Mouse (Mus musculus) midbrain, embryonic 14.5 days (tissue): ENCODE data around the gene Gpsm2. TPM values are rescaled to one million over a fixed set of nuclear protein-coding genes. Genes with fewer than 3 reads are reported as not detected.

Experiments used
- ATAC-seq: fragments of 200-750 bp; cut with Nextera tagmentation; 2 replicates; pipeline ENCODE4 v1.8.0; 2017; ENCODE audit warnings: moderate number of reproducible peaks, moderate library complexity; ENCODE audit not compliant: low FRiP score, low TSS enrichment
- DNase-seq: peaks from one replicate; pipeline ENCODE4 v3.0.0-alpha.2; 2015
- H3K27ac ChIP-seq: fragments of 300-500 bp; sonication (generic); replicated peaks from 2 replicates; pipeline ENCODE4 v1.5.1; 2014; ENCODE audit warnings: mild to moderate bottlenecking, low read depth, low read length, moderate library complexity
- H3K27me3 ChIP-seq: fragments of 300-500 bp; sonication (generic); 2 replicates; pipeline ENCODE4 v1.6.1; 2014; ENCODE audit warnings: low read length, control low read depth, mixed read lengths; ENCODE audit not compliant: control insufficient read depth, insufficient read depth
- H3K36me3 ChIP-seq: fragments of 300-500 bp; sonication (generic); 2 replicates; pipeline ENCODE4 v1.6.1; 2014; ENCODE audit warnings: low read length, control low read depth; ENCODE audit not compliant: control insufficient read depth, insufficient read depth
- H3K4me1 ChIP-seq: fragments of 300-500 bp; sonication (generic); 2 replicates; pipeline ENCODE4 v1.6.1; 2014; ENCODE audit warnings: mild to moderate bottlenecking, antibody characterized with exemption, low read length, control low read depth; ENCODE audit not compliant: control insufficient read depth, insufficient read depth
- H3K4me2 ChIP-seq: fragments of 300-500 bp; sonication (generic); 2 replicates; pipeline ENCODE4 v1.6.1; 2014; ENCODE audit warnings: mild to moderate bottlenecking, low read length, moderate library complexity
- H3K4me3 ChIP-seq: fragments of 300-500 bp; sonication (generic); replicated peaks from 2 replicates; pipeline ENCODE4 v1.5.1; 2014; ENCODE audit warnings: low read depth, low read length
- H3K9ac ChIP-seq: fragments of 300-500 bp; sonication (generic); replicated peaks from 2 replicates; pipeline ENCODE4 v1.6.1; 2014; ENCODE audit warnings: mild to moderate bottlenecking, low read length, moderate library complexity
- H3K9me3 ChIP-seq: fragments of 300-500 bp; sonication (generic); 2 replicates; pipeline ENCODE4 v1.6.1; 2016; ENCODE audit warnings: low read length, control low read depth, mixed read lengths; ENCODE audit not compliant: control insufficient read depth
- WGBS: fragments of 180-500 bp; shearing (Covaris S2); extraction: QIAGEN DNeasy Blood & Tissue Kit; methylation state at CpG from one replicate; pipeline ENCODE4 v1.1.7; 2014; 5-methylcytosine and 5-hydroxymethylcytosine counted together
- polyA plus RNA-seq: library from polyadenylated mRNA; unstranded; fragments of >200 nt; fragmentation: Nextera tagmentation; extraction: Ambion mirVana; gene quantifications from 2 replicates; pipeline ENCODE4 v1.2.1, GENCODE M21; 2014

Gene Gpsm2
- polyA plus RNA-seq: 13.1 and 31.3 TPM in 2 replicates

- H3K27ac ChIP-seq: peak within 1 kb of the TSS; percentile 84
- H3K36me3 ChIP-seq: no peaks in the 10 kb centered on the region
- WGBS: under 1% methylated on average over 53 of the region's 53 CpGs
- peak within 1 kb of the TSS; percentile 77 for H3K9ac ChIP-seq
- peak; percentile 99 for DNase-seq
- H3K4me2 ChIP-seq: peak within 1 kb of the TSS; percentile 59
- peak; percentile 98 for ATAC-seq
- H3K9me3 ChIP-seq: no peaks in the 10 kb centered on the region
- H3K27me3 ChIP-seq: no peaks in the 10 kb centered on the region
- H3K4me1 ChIP-seq: peaks cover 16% of the 10 kb centered on the region
- peak within 1 kb of the TSS; percentile 74 for H3K4me3 ChIP-seq
These were observed at the start of gene Gpsm2 for GRCm38 (mm10) chr3:108722036-108722872. Gene Gpsm2 (minus strand): TSS chr3:108722309.

DNA sequence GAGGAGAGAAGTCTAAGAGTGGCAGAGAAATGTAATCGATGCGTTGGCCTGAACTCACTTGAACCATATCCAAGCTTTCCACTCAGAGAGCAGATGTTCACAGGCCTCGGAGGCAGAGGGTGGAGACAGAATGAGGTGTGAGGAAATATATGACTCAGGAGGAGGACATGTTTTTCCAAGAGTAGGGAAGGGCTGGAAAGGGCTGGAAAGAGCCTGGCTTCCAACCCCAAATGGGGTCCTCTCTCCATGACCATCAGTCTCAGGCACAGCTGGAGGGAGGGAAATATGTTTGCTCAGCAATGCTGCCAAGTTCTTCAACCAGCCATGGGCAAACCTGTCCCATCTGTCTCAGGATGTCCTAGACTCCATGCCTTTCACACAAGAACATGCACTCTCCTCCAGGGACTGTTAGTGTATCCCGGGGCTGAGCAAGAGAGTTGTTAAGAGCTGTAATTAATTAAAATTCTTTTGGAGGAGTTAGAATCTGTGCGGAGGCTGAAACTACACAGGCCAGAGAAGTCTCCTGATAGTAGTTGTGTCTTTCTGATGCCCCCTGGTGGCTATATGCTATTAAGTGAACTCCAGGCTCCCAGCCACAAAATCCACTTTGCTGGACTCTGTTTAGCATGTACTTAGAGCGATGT lies 48.7 kb upstream of the Gpsm2 start:
- Histone ChIP-seq H3K27ac (no peak overlapping the region), H3K9ac (no peak overlapping the region), H3K27me3 (no peaks in the 10 kb centered on the region), H3K4me3 (no peak overlapping the region), H3K4me1 (no peaks in the 10 kb centered on the region), H3K4me2 (no peak overlapping the region), H3K9me3 (no peaks in the 10 kb centered on the region), H3K36me3 (no peaks in the 10 kb centered on the region)
- 45% methylated on average over 6 of the region's 6 CpGs for WGBS
- DNase-seq: peak; percentile 91
- ATAC-seq: peak; percentile 55; the same call in 1 of the 2 replicates

- Histone ChIP-seq H3K9ac (no peak overlapping the region), H3K9me3 (no peaks in the 10 kb centered on the region), H3K36me3 (no peaks in the 10 kb centered on the region), H3K4me2 (no peak overlapping the region), H3K4me3 (no peak overlapping the region), H3K4me1 (no peaks in the 10 kb centered on the region), H3K27me3 (no peaks in the 10 kb centered on the region), H3K27ac (no peak overlapping the region)
- ATAC-seq (no peak), DNase-seq (no peak)
- 88% methylated on average over 6 of the region's 6 CpGs for WGBS
These were observed 47.4 kb upstream of the Gpsm2 start for GRCm38 (mm10) chr3:108769547-108769946.

DNA sequence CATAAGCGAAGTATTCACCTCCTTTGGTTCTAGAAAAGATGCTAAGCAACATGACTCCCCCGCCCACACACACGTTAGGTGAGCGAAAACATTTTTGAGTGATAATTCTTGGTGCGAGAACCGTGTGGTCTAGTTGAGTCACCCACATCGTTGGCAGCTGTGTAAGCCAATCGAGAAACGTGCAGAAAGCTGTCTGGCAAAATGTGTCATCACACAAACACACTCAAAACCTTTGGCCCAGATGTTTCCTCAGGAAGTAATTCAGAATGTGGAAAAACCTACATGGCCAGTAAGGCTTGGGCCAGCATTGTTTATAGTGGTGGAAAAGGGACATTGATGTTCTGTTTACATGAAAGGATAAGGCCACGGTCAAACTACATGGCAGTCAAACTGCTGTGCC lies 45.3 kb upstream of the Gpsm2 start:
- no peaks in the 10 kb centered on the region for H3K27me3 ChIP-seq
- H3K4me1 ChIP-seq: no peaks in the 10 kb centered on the region
- no peak overlapping the region for H3K4me2 ChIP-seq
- H3K9ac ChIP-seq: no peak overlapping the region
- 88% methylated on average over 10 of the region's 10 CpGs for WGBS
- no peaks in the 10 kb centered on the region for H3K36me3 ChIP-seq
- H3K27ac ChIP-seq: no peak overlapping the region
- no peak for DNase-seq
- no peak overlapping the region for H3K4me3 ChIP-seq
- H3K9me3 ChIP-seq: no peaks in the 10 kb centered on the region
- no peak for ATAC-seq

- no peak for ATAC-seq
- 88% methylated on average over 7 of the region's 7 CpGs for WGBS
- no peak overlapping the region for H3K4me3 ChIP-seq
- no peaks in the 10 kb centered on the region for H3K27me3 ChIP-seq
- H3K4me1 ChIP-seq: no peaks in the 10 kb centered on the region
- H3K9me3 ChIP-seq: no peaks in the 10 kb centered on the region
- no peak overlapping the region for H3K9ac ChIP-seq
- no peak for DNase-seq
- H3K27ac ChIP-seq: no peak overlapping the region
- no peak overlapping the region for H3K4me2 ChIP-seq
- no peaks in the 10 kb centered on the region for H3K36me3 ChIP-seq
These were observed 44.8 kb upstream of the Gpsm2 start for GRCm38 (mm10) chr3:108766943-108767342.

GRCm38 (mm10) chr3:108765476-108765875 lies 43.4 kb upstream of the Gpsm2 start:
- no peaks in the 10 kb centered on the region for H3K9me3 ChIP-seq
- ATAC-seq (no peak), DNase-seq (no peak)
- 87% methylated on average over 7 of the region's 7 CpGs for WGBS
- no peaks in the 10 kb centered on the region for H3K27me3 ChIP-seq
- H3K36me3 ChIP-seq: no peaks in the 10 kb centered on the region
- no peaks in the 10 kb centered on the region for H3K4me1 ChIP-seq
- no peak overlapping the region for H3K4me2 ChIP-seq
- no peak overlapping the region for H3K4me3 ChIP-seq
- no peak overlapping the region for H3K27ac ChIP-seq
- no peak overlapping the region for H3K9ac ChIP-seq

- Histone ChIP-seq H3K4me3 (no peak overlapping the region), H3K27me3 (no peaks in the 10 kb centered on the region), H3K9me3 (no peaks in the 10 kb centered on the region), H3K4me2 (no peak overlapping the region), H3K4me1 (no peaks in the 10 kb centered on the region), H3K9ac (no peak overlapping the region), H3K36me3 (no peaks in the 10 kb centered on the region), H3K27ac (no peak overlapping the region)
- 68% methylated on average over 7 of the region's 7 CpGs for WGBS
- ATAC-seq (no peak), DNase-seq (peak; percentile 16)
These were observed 42.9 kb upstream of the Gpsm2 start for GRCm38 (mm10) chr3:108764976-108765375.

DNA sequence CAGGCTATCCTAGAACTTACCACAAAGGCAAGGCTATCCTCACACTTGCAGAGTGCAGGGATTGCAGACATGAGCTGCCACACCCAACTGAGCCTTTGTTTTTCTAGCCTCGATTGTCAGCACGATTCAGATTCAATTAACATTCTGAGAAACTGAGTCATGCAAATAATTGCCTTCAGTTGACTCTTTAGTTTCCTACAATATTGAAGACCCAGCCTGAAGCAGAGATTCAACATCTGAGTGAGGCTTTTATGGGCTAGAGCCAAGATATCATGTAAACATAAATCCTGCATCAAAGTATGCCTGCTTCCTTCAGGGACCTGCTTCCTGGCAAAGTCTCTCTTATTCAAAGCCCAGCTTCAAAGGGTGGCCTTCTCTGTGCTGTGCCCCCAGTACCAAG lies 41.6 kb upstream of the Gpsm2 start:
- no peaks in the 10 kb centered on the region for H3K9me3 ChIP-seq
- H3K36me3 ChIP-seq: no peaks in the 10 kb centered on the region
- ATAC-seq (no peak), DNase-seq (no peak)
- no peak overlapping the region for H3K4me3 ChIP-seq
- no peak overlapping the region for H3K27ac ChIP-seq
- no peak overlapping the region for H3K9ac ChIP-seq
- 89% methylated on average over 2 of the region's 2 CpGs for WGBS
- H3K27me3 ChIP-seq: no peaks in the 10 kb centered on the region
- H3K4me1 ChIP-seq: no peaks in the 10 kb centered on the region
- no peak overlapping the region for H3K4me2 ChIP-seq
